Mouse (Mus musculus) embryonic facial prominence, embryonic 15.5 days (tissue): ENCODE measurements around the gene Agpat4. TPM values are rescaled to one million over a fixed set of nuclear protein-coding genes. Genes with fewer than 3 reads are reported as not detected.
A peak's percentile ranks its signal among the peaks of the same experiment; 100 is the strongest.

Experiments used
- ATAC-seq: fragments of 200-750 bp; cut with Nextera tagmentation; 2 replicates; pipeline ENCODE4 v1.8.0; 2017; ENCODE audit warnings: low read depth, moderate TSS enrichment; ENCODE audit not compliant: insufficient number of reproducible peaks, low FRiP score, low TSS enrichment
- H3K27ac ChIP-seq: fragments of 300-500 bp; sonication (generic); replicated peaks from 2 replicates; pipeline ENCODE4 v1.5.1; 2015; ENCODE audit warnings: mild to moderate bottlenecking, inconsistent platforms
- H3K27me3 ChIP-seq: fragments of 300-500 bp; sonication (generic); 2 replicates; pipeline ENCODE4 v1.6.1; 2015; ENCODE audit warnings: inconsistent platforms
- H3K36me3 ChIP-seq: fragments of 300-500 bp; sonication (generic); 2 replicates; pipeline ENCODE4 v1.6.1; 2015; ENCODE audit warnings: mild to moderate bottlenecking, inconsistent platforms
- H3K4me1 ChIP-seq: fragments of 300-500 bp; sonication (generic); 2 replicates; pipeline ENCODE4 v1.6.1; 2015; ENCODE audit warnings: inconsistent platforms
- H3K4me2 ChIP-seq: fragments of 300-500 bp; sonication (generic); replicated peaks from 2 replicates; pipeline ENCODE4 v1.6.1; 2015; ENCODE audit warnings: mild to moderate bottlenecking, inconsistent platforms
- H3K4me3 ChIP-seq: fragments of 300-500 bp; sonication (generic); replicated peaks from 2 replicates; pipeline ENCODE4 v1.5.1; 2015; ENCODE audit warnings: mild to moderate bottlenecking, inconsistent platforms
- H3K9ac ChIP-seq: fragments of 300-500 bp; sonication (generic); 2 replicates; pipeline ENCODE4 v1.6.1; 2015; ENCODE audit warnings: inconsistent platforms
- H3K9me3 ChIP-seq: fragments of 300-500 bp; sonication (generic); replicated peaks from 2 replicates; pipeline ENCODE4 v1.6.1; 2016; ENCODE audit warnings: inconsistent platforms
- WGBS: fragments of 180-500 bp; shearing (Covaris S2); methylation state at CpG from one replicate; pipeline ENCODE4 v1.1.7; 2015; 5-methylcytosine and 5-hydroxymethylcytosine counted together
- polyA plus RNA-seq: library from polyadenylated mRNA; unstranded; fragments of >200 nt; fragmentation: Nextera tagmentation; extraction: Ambion mirVana; gene quantifications from 2 replicates; pipeline ENCODE4 v1.2.1, GENCODE M21; 2015

The Agpat4 gene
- polyA plus RNA-seq, 1 experiment from 2014 or later: 51.3 TPM

DNA sequence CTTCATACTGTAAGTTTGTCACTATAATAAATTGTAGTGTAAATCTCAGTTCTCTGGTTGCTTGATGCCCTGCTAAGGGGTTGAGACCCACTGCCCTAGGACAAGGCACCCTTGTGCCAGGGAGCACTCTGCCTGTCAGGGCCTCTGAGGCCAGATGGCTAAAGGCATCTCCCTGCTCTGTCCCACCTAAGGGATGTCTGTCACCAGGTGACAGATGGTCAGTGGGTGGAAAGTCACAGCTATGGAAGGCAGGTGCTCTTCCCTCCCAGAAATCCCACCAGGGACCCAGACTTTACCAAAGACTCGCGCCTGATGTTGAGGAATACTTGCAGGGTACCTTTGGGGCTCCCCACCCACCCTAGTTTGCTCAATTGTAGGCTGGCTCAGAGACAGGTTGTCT is 42.0 kb downstream of the Agpat4 start:
- no peaks in the 10 kb centered on the region for H3K27me3 ChIP-seq
- no peak overlapping the region for H3K27ac ChIP-seq
- no peak overlapping the region for H3K9ac ChIP-seq
- H3K4me2 ChIP-seq: no peak overlapping the region
- 80% methylated on average over 2 of the region's 2 CpGs for WGBS
- H3K4me3 ChIP-seq: no peak overlapping the region
- H3K4me1 ChIP-seq: peaks cover 25% of the 10 kb centered on the region
- H3K9me3 ChIP-seq: no peaks in the 10 kb centered on the region
- no peaks in the 10 kb centered on the region for H3K36me3 ChIP-seq
- ATAC-seq: no peak

DNA sequence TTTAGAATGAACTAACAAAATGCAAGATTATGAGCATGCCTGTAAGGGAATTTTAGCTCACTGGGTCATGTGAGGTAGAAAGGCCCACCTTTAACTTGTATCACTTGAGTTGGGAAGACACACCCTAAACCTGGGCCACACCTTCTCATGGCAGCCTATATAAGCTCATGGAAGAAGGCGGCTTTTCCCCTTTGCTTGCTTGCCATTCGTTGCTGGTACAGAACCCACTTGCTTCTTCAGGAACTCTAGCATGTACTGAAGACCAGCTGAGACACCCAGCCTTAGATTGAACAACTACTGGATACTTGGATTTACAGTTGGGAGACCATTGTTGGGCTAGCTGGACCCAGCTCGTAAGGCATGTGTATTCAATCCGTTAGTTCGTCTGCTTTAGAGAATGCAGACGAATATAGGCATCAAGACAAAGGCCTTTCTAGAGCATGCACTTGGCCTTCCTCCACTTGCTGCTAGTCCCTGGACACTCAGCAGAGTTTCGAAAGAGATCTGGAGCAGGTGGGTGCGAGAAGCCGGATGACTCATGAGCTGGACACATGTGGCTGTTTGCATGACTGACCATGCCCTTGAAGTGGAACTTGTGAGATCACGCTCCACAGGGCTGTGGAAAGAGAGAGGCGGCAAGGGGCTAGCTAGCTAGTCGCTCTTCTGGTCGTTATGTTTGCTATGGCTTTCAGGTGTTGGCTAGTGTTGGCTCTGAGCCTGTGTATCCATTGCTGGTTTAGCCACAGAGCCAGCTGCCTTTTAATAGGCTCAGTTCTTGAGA is 42.7 kb downstream of the Agpat4 start:
- Histone ChIP-seq H3K9ac (no peak overlapping the region), H3K4me3 (no peak overlapping the region), H3K27ac (no peak overlapping the region), H3K4me2 (no peak overlapping the region), H3K36me3 (no peaks in the 10 kb centered on the region), H3K27me3 (no peaks in the 10 kb centered on the region), H3K4me1 (peaks cover 25% of the 10 kb centered on the region), H3K9me3 (no peaks in the 10 kb centered on the region)
- no peak for ATAC-seq
- 92% methylated on average over 13 of the region's 13 CpGs for WGBS

GRCm38 (mm10) chr17:12161877-12162276 is 43.4 kb downstream of the Agpat4 start:
- 89% methylated on average over 7 of the region's 7 CpGs for WGBS
- Histone ChIP-seq H3K4me1 (peaks cover 21% of the 10 kb centered on the region), H3K4me2 (no peak overlapping the region), H3K9ac (no peak overlapping the region), H3K27ac (no peak overlapping the region), H3K36me3 (no peaks in the 10 kb centered on the region), H3K9me3 (no peaks in the 10 kb centered on the region), H3K27me3 (no peaks in the 10 kb centered on the region), H3K4me3 (no peak overlapping the region)
- ATAC-seq: no peak

- H3K9ac ChIP-seq: no peak overlapping the region
- ATAC-seq: peak; percentile 72; the same call in 1 of the 2 replicates
- no peak overlapping the region for H3K4me2 ChIP-seq
- H3K36me3 ChIP-seq: no peaks in the 10 kb centered on the region
- no peaks in the 10 kb centered on the region for H3K9me3 ChIP-seq
- WGBS: 22% methylated on average over 4 of the region's 4 CpGs
- no peak overlapping the region for H3K4me3 ChIP-seq
- H3K27me3 ChIP-seq: no peaks in the 10 kb centered on the region
- H3K27ac ChIP-seq: peak overlapping the region; percentile 74
- H3K4me1 ChIP-seq: peaks cover 23% of the 10 kb centered on the region
Measured at GRCm38 (mm10) chr17:12162824-12163223, 44.3 kb downstream of the Agpat4 start.

DNA sequence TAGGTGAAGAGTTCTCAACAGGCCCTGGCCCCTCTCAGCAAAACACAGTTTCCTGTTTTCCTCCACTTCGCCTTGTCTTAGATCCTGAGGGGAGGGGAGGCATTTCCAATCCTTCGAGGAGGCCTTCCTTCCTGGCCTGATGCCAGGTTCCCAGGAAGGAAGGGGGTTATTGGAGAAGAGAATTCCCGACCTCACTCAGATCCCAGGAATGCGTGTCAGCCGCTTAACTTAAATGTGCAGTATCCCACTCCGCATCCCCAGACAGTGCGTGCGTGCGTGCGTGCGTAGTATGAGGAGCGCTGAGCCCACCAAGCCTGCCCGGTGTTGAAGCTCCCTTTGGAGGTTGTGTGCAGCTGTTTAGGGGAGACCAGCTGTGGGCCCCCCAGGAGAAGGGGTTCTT is 44.9 kb downstream of the Agpat4 start:
- no peaks in the 10 kb centered on the region for H3K36me3 ChIP-seq
- peak; percentile 74; the same call in 1 of the 2 replicates for ATAC-seq
- peaks cover 28% of the 10 kb centered on the region for H3K4me1 ChIP-seq
- H3K9ac ChIP-seq: no peak overlapping the region
- 19% methylated on average over 13 of the region's 13 CpGs for WGBS
- no peaks in the 10 kb centered on the region for H3K27me3 ChIP-seq
- no peak overlapping the region for H3K4me3 ChIP-seq
- peak overlapping the region; percentile 78 for H3K27ac ChIP-seq
- no peaks in the 10 kb centered on the region for H3K9me3 ChIP-seq
- H3K4me2 ChIP-seq: 0 out of 2 replicates have a peak overlapping the region, but pooled peaks have one; percentile 17

DNA sequence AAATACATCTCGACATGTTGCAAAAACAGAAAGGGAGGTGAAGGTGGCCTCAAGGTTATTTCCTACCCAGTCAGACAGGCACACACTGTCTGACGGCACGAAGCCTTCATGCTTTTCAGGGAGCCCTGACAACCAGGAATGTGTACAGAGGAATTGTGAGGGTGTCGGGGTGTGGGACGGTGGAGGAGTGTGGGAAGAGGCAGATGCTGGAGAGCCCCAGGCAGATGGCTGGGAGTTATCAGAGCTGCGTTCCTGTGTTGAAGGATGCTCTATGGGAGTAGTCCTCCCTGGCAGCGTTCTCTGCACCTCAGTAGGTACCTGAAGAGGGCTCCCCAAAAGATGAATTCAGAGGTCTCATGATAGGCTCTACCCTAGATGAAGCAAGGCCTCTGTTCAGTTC is 45.4 kb downstream of the Agpat4 start:
- no peak overlapping the region for H3K9ac ChIP-seq
- H3K27ac ChIP-seq: peak overlapping the region; percentile 78
- no peak for ATAC-seq
- no peaks in the 10 kb centered on the region for H3K9me3 ChIP-seq
- no peaks in the 10 kb centered on the region for H3K27me3 ChIP-seq
- no peak overlapping the region for H3K4me3 ChIP-seq
- 59% methylated on average over 7 of the region's 7 CpGs for WGBS
- no peaks in the 10 kb centered on the region for H3K36me3 ChIP-seq
- no peak overlapping the region for H3K4me2 ChIP-seq
- H3K4me1 ChIP-seq: peaks cover 33% of the 10 kb centered on the region

DNA sequence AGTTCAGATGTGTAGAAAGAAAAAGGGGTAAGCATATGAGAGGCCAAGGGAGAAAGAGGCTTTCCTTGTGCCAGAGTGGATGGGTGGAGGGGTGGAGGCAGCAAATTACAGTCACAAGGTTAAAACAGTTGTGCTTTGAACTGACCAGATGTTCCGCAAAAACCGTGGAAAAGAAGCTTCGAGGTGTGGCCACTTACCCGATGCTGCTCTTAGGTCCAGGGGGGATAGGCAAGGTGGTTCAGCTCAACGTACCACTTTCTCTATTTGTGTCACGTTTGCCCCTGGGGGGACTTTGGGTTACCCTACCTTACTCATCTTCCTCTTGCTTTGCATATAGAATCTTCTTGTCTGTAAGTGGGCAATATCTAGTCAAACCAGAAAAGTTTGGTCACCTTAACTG is 46.0 kb downstream of the Agpat4 start:
- ATAC-seq: no peak
- Histone ChIP-seq H3K27ac (no peak overlapping the region), H3K9ac (no peak overlapping the region), H3K27me3 (no peaks in the 10 kb centered on the region), H3K36me3 (no peaks in the 10 kb centered on the region), H3K9me3 (no peaks in the 10 kb centered on the region), H3K4me2 (no peak overlapping the region), H3K4me1 (peaks cover 39% of the 10 kb centered on the region), H3K4me3 (no peak overlapping the region)
- WGBS: 80% methylated on average over 6 of the region's 6 CpGs

- H3K4me1 ChIP-seq: peaks cover 40% of the 10 kb centered on the region
- H3K4me3 ChIP-seq: no peak overlapping the region
- H3K9ac ChIP-seq: no peak overlapping the region
- H3K4me2 ChIP-seq: no peak overlapping the region
- H3K27ac ChIP-seq: no peak overlapping the region
- H3K36me3 ChIP-seq: no peaks in the 10 kb centered on the region
- ATAC-seq: no peak
- H3K27me3 ChIP-seq: no peaks in the 10 kb centered on the region
- H3K9me3 ChIP-seq: no peaks in the 10 kb centered on the region
- WGBS: 84% methylated on average over 11 of the region's 11 CpGs
Measured at GRCm38 (mm10) chr17:12165009-12165695, 46.6 kb downstream of the Agpat4 start.

DNA sequence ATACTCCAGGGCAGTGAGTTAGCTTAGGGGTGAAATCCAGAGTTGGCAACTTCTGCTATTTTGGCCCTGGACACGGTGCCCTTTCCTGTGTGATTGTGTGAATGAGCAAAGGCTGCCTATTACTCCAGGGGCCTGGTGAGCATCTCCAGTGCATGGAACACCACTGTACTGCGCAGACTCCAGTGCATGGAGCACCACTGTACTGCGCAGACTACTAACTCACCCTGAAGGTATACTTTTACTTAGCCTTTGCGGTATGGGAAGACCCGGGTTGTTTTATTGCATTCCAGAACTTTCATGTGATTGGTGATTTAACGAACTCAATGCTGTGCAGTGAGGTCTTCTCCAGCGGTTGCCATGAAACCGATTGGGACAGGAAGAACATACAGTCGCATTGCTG is 47.2 kb downstream of the Agpat4 start:
- peaks cover 40% of the 10 kb centered on the region for H3K4me1 ChIP-seq
- H3K36me3 ChIP-seq: no peaks in the 10 kb centered on the region
- H3K27me3 ChIP-seq: no peaks in the 10 kb centered on the region
- no peak for ATAC-seq
- H3K4me3 ChIP-seq: no peak overlapping the region
- H3K9me3 ChIP-seq: no peaks in the 10 kb centered on the region
- H3K9ac ChIP-seq: no peak overlapping the region
- WGBS: 91% methylated on average over 9 of the region's 9 CpGs
- H3K4me2 ChIP-seq: no peak overlapping the region
- no peak overlapping the region for H3K27ac ChIP-seq

DNA sequence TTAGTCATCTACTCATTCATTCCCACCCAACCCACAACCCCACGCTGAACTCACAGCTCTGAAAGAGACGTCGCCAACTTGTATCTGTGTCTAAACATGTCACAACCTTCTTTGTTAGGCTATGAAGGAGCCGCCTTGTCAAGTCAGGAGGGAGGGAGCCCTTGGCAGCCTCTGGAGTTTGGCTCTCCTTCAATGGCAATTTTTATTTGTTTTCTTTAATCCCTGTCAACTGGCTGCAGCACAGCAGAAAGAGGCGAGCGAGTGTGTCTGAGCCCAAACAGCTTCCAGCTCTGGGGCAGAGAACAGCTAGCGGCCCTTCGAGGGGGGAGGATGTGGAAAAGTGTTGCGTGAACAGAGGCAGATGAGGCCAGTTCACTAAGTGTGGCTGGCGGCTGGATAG is 50.0 kb downstream of the Agpat4 start:
- Histone ChIP-seq H3K9me3 (no peaks in the 10 kb centered on the region), H3K27ac (0 out of 2 replicates have a peak overlapping the region, but pooled peaks have one; percentile 52), H3K4me3 (no peak overlapping the region), H3K27me3 (no peaks in the 10 kb centered on the region), H3K9ac (no peak overlapping the region), H3K36me3 (no peaks in the 10 kb centered on the region), H3K4me1 (peaks cover 30% of the 10 kb centered on the region), H3K4me2 (0 out of 2 replicates have a peak overlapping the region, but pooled peaks have one; percentile 10)
- WGBS: 20% methylated on average over 10 of the region's 10 CpGs
- peak; percentile 40; the same call in 1 of the 2 replicates for ATAC-seq

GRCm38 (mm10) chr17:12169326-12169836 is 50.9 kb downstream of the Agpat4 start:
- WGBS: 74% methylated on average over 12 of the region's 12 CpGs
- no peak overlapping the region for H3K9ac ChIP-seq

More at GRCm38 (mm10) chr17:12169326-12169836, 50.9 kb downstream of the Agpat4 start:
- no peak overlapping the region for H3K27ac ChIP-seq
- H3K9me3 ChIP-seq: no peaks in the 10 kb centered on the region
- H3K36me3 ChIP-seq: 0 out of 2 replicates have a peak, but pooled peaks cover 4% of the 10 kb centered on the region
- H3K4me2 ChIP-seq: no peak overlapping the region
- H3K4me3 ChIP-seq: no peak overlapping the region
- H3K27me3 ChIP-seq: no peaks in the 10 kb centered on the region
- peaks cover 22% of the 10 kb centered on the region for H3K4me1 ChIP-seq
- no peak for ATAC-seq
